Mouse (Mus musculus) neural tube, embryonic 12.5 days (tissue): ENCODE measurements around the gene Cnih3. TPM values are rescaled to one million over a fixed set of nuclear protein-coding genes. Genes with fewer than 3 reads are reported as not detected.

Experiments
- ATAC-seq: fragments of 200-750 bp; cut with Nextera tagmentation; 2 replicates; pipeline ENCODE4 v1.8.0; 2017; ENCODE audit warnings: low read depth, mild to moderate bottlenecking, moderate TSS enrichment, moderate library complexity; ENCODE audit not compliant: low FRiP score
- H3K27ac ChIP-seq: fragments of 300-500 bp; sonication (generic); 2 replicates; pipeline ENCODE4 v1.5.1; 2016
- H3K27me3 ChIP-seq: fragments of 300-500 bp; sonication (generic); replicated peaks from 2 replicates; pipeline ENCODE4 v1.6.1; 2016; ENCODE audit warnings: mild to moderate bottlenecking
- H3K36me3 ChIP-seq: fragments of 300-500 bp; sonication (generic); 2 replicates; pipeline ENCODE4 v1.6.1; 2016; ENCODE audit warnings: mild to moderate bottlenecking
- H3K4me1 ChIP-seq: fragments of 300-500 bp; sonication (generic); 2 replicates; pipeline ENCODE4 v1.6.1; 2016
- H3K4me2 ChIP-seq: fragments of 300-500 bp; sonication (generic); replicated peaks from 2 replicates; pipeline ENCODE4 v1.6.1; 2016; ENCODE audit warnings: mild to moderate bottlenecking
- H3K4me3 ChIP-seq: fragments of 300-500 bp; sonication (generic); 2 replicates; pipeline ENCODE4 v1.5.1; 2016
- H3K9ac ChIP-seq: fragments of 300-500 bp; sonication (generic); 2 replicates; pipeline ENCODE4 v1.6.1; 2016; ENCODE audit warnings: mild to moderate bottlenecking
- H3K9me3 ChIP-seq: fragments of 300-500 bp; sonication (generic); 2 replicates; pipeline ENCODE4 v1.6.1; 2016; ENCODE audit warnings: mild to moderate bottlenecking
- WGBS: fragments of 180-500 bp; shearing (Covaris S2); methylation state at CpG from one replicate; pipeline ENCODE4 v1.1.7; 2016; 5-methylcytosine and 5-hydroxymethylcytosine counted together
- polyA plus RNA-seq: library from polyadenylated mRNA; unstranded; fragments of >200 nt; fragmentation: Nextera tagmentation; extraction: Ambion mirVana; gene quantifications from 2 replicates; pipeline ENCODE4 v1.2.1, GENCODE M21; 2016

Cnih3 gene
- polyA plus RNA-seq, 1 experiment from 2014 or later: 4.3 TPM

DNA sequence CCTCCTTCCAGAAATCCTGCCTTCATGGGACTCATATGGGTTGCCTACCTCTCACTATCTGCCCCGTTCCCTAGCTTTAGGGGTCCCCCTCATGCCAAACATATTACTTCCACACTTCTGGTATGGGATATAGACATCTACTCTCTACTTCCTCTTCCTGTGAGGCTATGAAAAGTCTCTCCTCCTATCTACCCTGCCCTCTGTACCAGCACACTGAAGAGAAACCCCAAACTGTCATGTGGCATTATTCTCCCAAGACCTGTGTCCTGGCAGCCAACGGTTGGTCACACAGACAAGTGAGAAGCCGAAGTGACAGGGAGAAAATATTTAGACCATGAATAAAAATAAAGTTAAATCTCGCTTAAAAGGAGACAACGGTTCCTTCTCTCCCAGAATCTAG is 92.6 kb downstream of the Cnih3 start:
- Histone ChIP-seq H3K27me3 (no peaks in the 10 kb centered on the region), H3K36me3 (no peaks in the 10 kb centered on the region), H3K9me3 (no peaks in the 10 kb centered on the region), H3K4me2 (no peak overlapping the region), H3K4me1 (no peaks in the 10 kb centered on the region), H3K9ac (no peak overlapping the region), H3K4me3 (no peak overlapping the region), H3K27ac (no peak overlapping the region)
- no peak for ATAC-seq
- WGBS: 90% methylated on average over 5 of the region's 5 CpGs

DNA sequence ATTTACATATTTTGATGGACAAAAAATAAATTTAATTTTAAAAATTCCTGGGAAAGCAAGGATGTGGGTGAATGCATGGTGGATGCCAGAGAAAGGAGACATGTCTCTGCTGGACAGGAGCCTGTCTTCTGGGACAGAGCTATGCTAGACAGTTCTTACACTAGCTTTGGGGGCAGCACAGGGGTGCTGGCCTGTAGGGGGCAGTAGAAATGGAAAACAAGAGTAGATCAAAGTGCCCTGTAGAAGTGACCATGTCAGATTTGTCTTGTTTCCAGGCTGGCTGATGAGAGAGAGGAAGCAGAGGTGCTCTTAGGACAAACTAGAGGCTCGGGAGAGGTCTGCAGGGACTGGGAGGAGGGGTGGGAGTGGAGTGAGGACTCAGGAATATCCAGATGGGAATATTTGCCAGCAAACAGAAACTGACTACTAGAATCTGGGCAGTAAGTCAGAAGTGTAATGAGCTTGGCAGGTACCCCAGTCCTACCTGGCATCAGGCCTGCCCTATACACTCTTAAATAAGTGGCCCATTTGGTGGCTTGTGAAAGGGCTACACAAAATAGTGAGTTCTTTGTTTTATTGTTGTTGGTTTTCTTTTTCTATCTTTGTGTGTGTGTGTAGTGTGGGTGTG is 93.3 kb downstream of the Cnih3 start:
- 78% methylated on average over 1 of the region's 1 CpGs for WGBS
- H3K4me1 ChIP-seq: no peaks in the 10 kb centered on the region
- no peak for ATAC-seq
- no peak overlapping the region for H3K4me2 ChIP-seq
- no peaks in the 10 kb centered on the region for H3K27me3 ChIP-seq
- no peak overlapping the region for H3K4me3 ChIP-seq
- no peaks in the 10 kb centered on the region for H3K36me3 ChIP-seq
- no peaks in the 10 kb centered on the region for H3K9me3 ChIP-seq
- no peak overlapping the region for H3K27ac ChIP-seq
- H3K9ac ChIP-seq: no peak overlapping the region

DNA sequence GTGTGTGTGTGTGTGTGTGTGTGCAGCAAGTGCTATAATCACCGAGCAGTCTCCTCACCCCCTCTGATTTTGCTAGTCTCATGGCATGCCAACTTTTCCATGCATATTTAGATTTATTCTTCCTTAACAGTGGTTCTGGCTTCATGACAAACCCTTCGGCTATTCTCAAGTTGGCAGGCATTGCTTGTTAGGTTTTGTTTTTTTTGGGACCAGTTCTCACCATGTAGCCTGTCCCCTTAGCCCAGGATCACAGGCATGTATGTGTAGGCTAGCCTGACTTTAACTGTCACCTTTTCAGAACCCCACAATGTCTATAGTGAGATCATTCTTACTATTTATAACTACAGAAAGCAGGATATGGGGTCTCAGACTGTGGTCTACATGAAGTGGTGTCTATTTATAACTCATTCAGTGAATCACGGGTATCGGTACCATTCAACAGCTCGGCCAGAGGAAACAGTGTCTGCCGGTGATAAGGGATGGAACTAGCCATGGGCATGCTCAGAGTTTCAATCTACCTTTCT is 94.2 kb downstream of the Cnih3 start:
- Histone ChIP-seq H3K4me1 (no peaks in the 10 kb centered on the region), H3K27ac (no peak overlapping the region), H3K4me2 (no peak overlapping the region), H3K36me3 (no peaks in the 10 kb centered on the region), H3K4me3 (no peak overlapping the region), H3K9ac (no peak overlapping the region), H3K9me3 (no peaks in the 10 kb centered on the region), H3K27me3 (no peaks in the 10 kb centered on the region)
- no peak for ATAC-seq
- 86% methylated on average over 6 of the region's 6 CpGs for WGBS

DNA sequence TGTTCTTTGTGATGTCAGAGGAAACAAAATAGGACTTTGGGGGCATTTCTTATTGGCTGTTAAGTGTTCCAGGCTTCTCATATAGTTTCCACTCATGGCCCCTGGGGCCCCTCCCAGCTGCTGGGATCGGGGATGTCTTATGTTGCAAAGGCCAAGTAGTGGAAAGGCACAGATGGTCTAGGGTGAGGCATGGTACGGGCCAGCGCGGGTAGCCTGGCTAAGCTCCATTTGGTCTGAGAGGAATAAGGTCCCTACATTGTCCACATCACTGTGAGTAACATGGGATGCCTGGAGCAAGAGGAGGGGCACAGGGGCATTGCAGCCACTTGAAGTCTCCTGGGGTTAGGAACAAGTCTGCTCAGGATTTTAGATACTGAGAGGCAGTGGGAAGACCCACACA is 95.1 kb downstream of the Cnih3 start:
- WGBS: 69% methylated on average over 4 of the region's 4 CpGs
- ATAC-seq: no peak
- H3K27ac ChIP-seq: no peak overlapping the region

DNA sequence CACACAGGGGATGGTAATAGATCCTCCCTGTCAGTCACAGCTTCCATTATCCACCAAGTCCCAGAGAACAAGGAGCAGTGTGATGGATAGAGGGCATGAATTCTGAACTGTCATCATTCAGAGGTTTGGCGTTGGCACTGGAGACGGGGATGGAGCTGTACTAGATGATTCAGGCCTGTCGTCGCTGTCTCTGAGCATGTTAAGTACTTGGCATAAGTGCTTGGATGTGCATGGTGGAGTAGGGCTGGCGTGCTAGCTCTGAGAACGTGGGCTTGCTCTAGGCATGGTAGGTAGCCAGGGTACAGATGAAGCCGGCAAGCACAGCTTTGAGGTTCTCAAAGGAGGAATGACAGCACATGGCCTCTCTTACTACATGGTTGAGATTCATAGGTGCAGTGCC is 95.6 kb downstream of the Cnih3 start:
- no peak for ATAC-seq
- H3K27me3 ChIP-seq: no peaks in the 10 kb centered on the region
- no peaks in the 10 kb centered on the region for H3K4me1 ChIP-seq
- 80% methylated on average over 7 of the region's 7 CpGs for WGBS
- H3K9me3 ChIP-seq: no peaks in the 10 kb centered on the region
- H3K4me3 ChIP-seq: no peak overlapping the region
- H3K36me3 ChIP-seq: no peaks in the 10 kb centered on the region
- H3K9ac ChIP-seq: no peak overlapping the region
- H3K4me2 ChIP-seq: no peak overlapping the region
- no peak overlapping the region for H3K27ac ChIP-seq

More for the DNA sequence above, 95.1 kb downstream of the Cnih3 start:
- Histone ChIP-seq H3K9me3 (no peaks in the 10 kb centered on the region), H3K4me2 (no peak overlapping the region), H3K4me1 (no peaks in the 10 kb centered on the region), H3K36me3 (no peaks in the 10 kb centered on the region), H3K4me3 (no peak overlapping the region), H3K9ac (no peak overlapping the region), H3K27me3 (no peaks in the 10 kb centered on the region)

DNA sequence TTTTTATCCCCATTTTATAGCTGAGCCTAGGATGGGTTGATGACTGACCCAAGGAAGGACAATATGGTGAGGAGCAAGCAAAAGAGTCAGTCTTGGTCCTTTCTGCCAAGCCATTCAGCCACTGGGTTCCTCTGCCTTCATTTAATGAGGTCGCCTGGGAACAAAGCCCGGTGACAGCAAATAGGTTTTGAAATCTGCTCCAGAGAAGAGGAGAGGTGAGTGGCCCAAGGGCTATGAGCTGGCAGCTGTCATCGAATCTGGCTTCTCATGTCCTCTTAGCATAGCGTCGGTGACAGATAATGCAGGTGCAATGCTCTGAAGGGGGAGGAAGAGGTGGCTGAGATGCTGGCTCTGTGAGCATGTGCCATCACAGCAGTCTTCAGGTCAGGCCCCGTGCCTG is 100.7 kb downstream of the Cnih3 start:
- Histone ChIP-seq H3K4me2 (no peak overlapping the region), H3K27ac (no peak overlapping the region), H3K9ac (no peak overlapping the region), H3K36me3 (no peaks in the 10 kb centered on the region), H3K27me3 (no peaks in the 10 kb centered on the region), H3K9me3 (no peaks in the 10 kb centered on the region), H3K4me3 (no peak overlapping the region), H3K4me1 (no peaks in the 10 kb centered on the region)
- ATAC-seq: no peak
- 82% methylated on average over 6 of the region's 6 CpGs for WGBS

DNA sequence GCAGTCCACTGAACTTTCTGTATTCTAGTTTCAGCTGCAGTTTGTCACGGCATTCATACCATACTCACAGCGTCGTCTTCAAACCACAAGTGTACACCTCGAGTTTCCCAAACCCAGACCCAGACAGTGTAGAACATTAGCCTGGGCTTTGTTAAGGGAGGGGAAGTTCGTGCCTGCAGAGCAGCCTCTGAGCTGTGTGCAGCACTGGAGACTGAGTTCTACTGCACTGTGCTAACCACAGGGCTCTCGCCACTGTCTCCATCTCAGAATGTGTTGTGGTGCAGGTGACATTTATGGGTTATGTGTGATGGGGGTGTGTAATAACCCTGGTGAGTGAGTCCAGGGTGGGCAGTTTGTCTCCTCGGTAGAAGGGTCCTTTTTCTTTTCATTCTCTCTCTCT is 104.5 kb downstream of the Cnih3 start:
- Histone ChIP-seq H3K4me2 (no peak overlapping the region), H3K4me3 (no peak overlapping the region), H3K4me1 (no peaks in the 10 kb centered on the region), H3K27ac (no peak overlapping the region), H3K9me3 (no peaks in the 10 kb centered on the region), H3K9ac (no peak overlapping the region), H3K27me3 (no peaks in the 10 kb centered on the region), H3K36me3 (no peaks in the 10 kb centered on the region)
- 80% methylated on average over 7 of the region's 7 CpGs for WGBS
- ATAC-seq: no peak

DNA sequence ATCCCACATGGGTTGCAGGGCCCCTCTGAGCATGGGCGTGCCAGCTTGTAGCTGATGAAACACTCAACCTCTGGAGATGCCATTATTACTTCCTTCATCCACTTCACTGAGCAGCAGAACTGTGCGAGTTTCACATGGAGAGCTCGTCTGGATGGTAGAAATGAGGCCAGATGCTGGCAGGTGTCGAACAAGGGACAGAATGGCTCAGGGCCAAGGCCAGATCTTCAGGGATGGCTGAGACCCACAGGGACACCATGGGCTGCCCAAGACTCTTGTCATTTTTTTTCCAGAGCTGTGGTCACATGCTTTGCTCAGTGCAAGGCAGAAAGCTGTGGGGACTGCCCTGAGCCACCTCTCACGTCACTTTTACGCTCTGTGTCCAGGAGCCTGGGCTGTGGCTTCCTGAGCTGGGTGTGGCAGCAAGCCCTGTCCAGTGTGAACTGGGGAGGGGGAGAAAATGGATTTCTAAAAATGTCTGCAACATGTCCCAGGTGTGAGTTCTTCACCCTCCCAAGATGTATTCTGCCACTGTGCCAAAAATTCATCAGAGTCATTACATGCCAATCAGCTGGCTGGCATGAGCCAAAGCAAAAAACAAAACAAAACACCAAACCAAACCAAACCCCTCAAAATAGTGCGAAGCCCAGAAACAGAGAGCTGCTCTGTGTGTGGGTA is 107.1 kb downstream of the Cnih3 start:
- 79% methylated on average over 7 of the region's 7 CpGs for WGBS

DNA sequence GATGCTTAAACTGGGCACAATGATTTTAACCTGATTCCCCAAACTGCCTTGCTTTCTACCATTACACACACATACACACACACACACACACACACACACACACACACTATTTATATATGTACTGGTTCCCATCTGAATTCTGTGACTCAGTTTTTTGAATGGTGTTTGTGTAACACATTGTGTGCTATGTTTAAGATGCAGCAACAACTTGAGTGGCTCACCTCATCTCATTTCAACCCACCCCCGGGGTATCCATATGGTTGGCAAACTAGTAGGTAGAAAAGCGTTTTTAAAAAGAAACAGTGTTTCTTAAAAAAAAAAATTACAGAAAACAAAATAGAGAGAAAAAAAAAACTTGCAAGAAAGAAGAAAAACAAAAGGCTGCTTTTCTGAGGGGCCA is 107.9 kb downstream of the Cnih3 start:
- WGBS: 81% methylated on average over 2 of the region's 2 CpGs
- no peaks in the 10 kb centered on the region for H3K27me3 ChIP-seq
- no peaks in the 10 kb centered on the region for H3K36me3 ChIP-seq
- no peak for ATAC-seq
- H3K4me2 ChIP-seq: no peak overlapping the region
- H3K9me3 ChIP-seq: no peaks in the 10 kb centered on the region
- no peak overlapping the region for H3K27ac ChIP-seq
- no peak overlapping the region for H3K9ac ChIP-seq
- H3K4me1 ChIP-seq: no peaks in the 10 kb centered on the region; the same call in 1 of the 2 replicates
- H3K4me3 ChIP-seq: no peak overlapping the region

More for the DNA sequence above, 107.1 kb downstream of the Cnih3 start:
- Histone ChIP-seq H3K9ac (no peak overlapping the region), H3K4me2 (no peak overlapping the region), H3K4me1 (no peaks in the 10 kb centered on the region; the same call in 1 of the 2 replicates), H3K27ac (no peak overlapping the region), H3K9me3 (no peaks in the 10 kb centered on the region), H3K4me3 (no peak overlapping the region), H3K36me3 (no peaks in the 10 kb centered on the region), H3K27me3 (no peaks in the 10 kb centered on the region)
- no peak for ATAC-seq

DNA sequence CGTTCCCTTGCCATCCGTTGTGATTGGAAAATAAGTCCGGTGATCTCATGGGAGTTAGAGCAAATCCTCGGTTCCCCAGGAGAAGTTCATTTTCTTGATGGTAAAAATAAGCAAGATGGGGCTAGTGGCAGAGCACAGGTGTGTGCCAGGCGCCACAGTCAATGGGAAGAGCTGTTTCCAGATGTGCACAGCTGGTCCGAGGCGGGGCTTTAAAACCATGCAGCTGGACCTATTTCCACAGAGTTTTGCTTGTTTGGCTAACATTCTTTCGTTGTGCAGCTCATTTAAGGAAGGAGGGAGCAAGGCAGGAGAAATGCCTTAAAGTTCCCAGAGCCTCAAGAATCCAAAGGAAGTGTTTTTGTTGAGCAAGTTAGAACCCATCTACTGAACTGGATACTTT is 109.1 kb downstream of the Cnih3 start:
- no peaks in the 10 kb centered on the region for H3K36me3 ChIP-seq
- no peak overlapping the region for H3K4me2 ChIP-seq
- no peak overlapping the region for H3K4me3 ChIP-seq
- 83% methylated on average over 8 of the region's 8 CpGs for WGBS
- H3K9ac ChIP-seq: no peak overlapping the region
- no peaks in the 10 kb centered on the region; the same call in none of the 2 replicates for H3K4me1 ChIP-seq
- H3K9me3 ChIP-seq: no peaks in the 10 kb centered on the region
- no peak for ATAC-seq
- H3K27ac ChIP-seq: no peak overlapping the region
- H3K27me3 ChIP-seq: no peaks in the 10 kb centered on the region

DNA sequence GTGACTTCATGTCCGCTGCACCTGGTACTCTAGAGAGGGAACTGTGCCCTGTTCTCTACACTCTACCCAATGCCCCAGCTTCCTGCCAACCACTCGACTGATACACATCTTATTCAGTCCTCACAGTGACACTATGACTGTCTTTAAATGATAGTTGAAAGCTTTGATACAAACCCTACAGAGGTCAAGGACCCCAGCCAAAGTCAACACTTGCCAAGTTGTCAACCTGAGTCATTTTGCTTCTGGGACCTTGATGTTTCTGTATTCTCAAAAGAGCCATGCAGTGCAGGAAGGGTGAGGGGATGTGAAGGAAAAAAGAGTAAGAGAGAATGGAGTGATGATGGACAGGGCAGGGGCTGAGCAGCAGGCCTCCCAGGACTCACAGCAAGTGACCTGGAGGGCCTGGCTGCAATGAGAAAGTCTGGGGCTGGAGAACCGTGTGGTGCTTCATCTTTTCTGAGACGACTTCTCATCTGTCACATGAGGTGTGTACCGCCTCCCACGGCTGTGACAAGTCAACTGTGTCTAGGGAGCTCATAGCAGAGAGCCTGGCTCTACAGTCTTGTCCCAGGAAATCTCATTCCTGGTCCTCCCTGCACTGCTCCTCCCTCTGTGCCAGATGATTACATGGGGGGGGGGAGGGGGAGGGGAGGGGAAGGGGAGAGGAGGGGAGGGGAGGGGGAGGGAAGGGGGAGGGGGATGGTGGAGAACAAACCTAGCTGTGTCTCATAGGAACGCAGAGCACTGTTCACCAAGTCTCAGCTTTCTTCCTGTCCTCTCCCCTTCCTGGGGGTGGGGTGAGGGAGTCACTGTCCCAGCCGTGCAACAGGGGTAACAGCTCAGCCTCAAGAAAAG is 109.8 kb downstream of the Cnih3 start:
- no peak overlapping the region for H3K4me3 ChIP-seq
- H3K4me1 ChIP-seq: no peaks in the 10 kb centered on the region; the same call in none of the 2 replicates
- ATAC-seq: no peak
- no peaks in the 10 kb centered on the region for H3K9me3 ChIP-seq
- WGBS: 65% methylated on average over 8 of the region's 8 CpGs
- no peak overlapping the region for H3K27ac ChIP-seq
- H3K27me3 ChIP-seq: no peaks in the 10 kb centered on the region
- no peak overlapping the region for H3K4me2 ChIP-seq
- no peaks in the 10 kb centered on the region for H3K36me3 ChIP-seq
- no peak overlapping the region for H3K9ac ChIP-seq

DNA sequence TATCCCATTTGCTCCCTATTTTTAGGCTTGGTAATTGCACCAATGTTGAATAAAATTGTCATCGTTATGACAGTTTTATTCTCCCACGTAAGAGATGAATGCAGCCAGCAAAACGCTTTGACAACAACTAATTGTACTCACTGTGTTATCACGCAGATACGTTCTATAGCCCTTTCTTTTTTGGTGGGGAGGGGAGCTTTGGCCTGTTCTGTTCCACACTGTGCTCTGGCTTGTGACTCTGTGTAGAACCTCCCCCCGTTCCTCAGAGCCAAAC is 110.4 kb downstream of the Cnih3 start:
- Histone ChIP-seq H3K4me2 (no peak overlapping the region), H3K4me3 (no peak overlapping the region), H3K9me3 (no peaks in the 10 kb centered on the region), H3K4me1 (no peaks in the 10 kb centered on the region; the same call in none of the 2 replicates), H3K9ac (no peak overlapping the region), H3K27ac (no peak overlapping the region), H3K27me3 (no peaks in the 10 kb centered on the region), H3K36me3 (no peaks in the 10 kb centered on the region)
- ATAC-seq: no peak
- WGBS: 83% methylated on average over 6 of the region's 6 CpGs
